Mouse (Mus musculus): ENCODE measurements around the gene Tctn3. TPM values are rescaled to one million over a fixed set of nuclear protein-coding genes. Genes with fewer than 3 reads are reported as not detected.

The Tctn3 gene
- polyA plus RNA-seq, 1 experiment from 2014 or later, result 5.0 TPM

DNA sequence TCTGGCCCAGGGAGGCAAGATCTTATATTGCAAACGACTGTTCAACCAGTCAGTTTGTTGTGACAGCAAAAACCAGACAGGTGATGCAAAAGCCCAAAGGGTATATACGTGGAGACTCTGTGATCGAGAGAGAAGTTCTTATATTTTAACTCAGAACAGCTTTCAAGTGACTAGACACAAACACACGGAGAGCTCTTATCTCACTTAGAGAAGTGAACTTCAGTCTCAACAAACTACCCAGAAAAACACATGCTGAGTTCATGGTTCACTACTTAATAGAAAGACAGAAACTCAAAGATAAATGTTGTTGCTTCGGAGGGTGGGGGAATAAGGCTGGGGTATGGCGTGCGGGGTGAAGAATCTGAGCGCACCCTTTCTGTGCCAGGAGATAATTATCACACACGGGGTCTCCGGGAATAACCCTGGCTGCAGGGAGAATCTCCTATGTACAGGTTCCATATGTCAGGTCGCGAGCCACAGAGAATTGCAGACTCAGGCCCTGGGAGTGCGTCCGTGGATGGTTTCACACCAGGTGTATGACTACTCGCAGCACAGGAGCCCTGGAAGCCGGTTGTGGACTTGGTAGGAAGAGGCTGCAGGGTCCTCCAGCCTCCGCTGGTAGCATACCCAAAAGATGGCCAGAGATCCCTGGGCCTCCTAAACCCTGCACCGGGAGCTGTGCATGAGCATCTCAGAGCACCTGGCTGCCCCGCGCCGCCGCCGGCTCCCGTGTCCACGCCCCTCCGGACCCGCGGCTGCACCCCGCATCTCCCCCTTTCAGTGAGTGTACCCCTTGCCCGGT is 24.3 kb downstream of the Tctn3 start:
- no peak for DNase-seq (ENCODE audit: low spot score)
- Histone ChIP-seq H3K4me2 (peak overlapping the region; percentile 77), H3K9ac (ENCODE audit: low read depth, low read length) (peak overlapping the region; percentile 81), H3K4me1 (replicated peaks; ENCODE audit: control insufficient read depth, insufficient read depth, low read length) (peaks cover 19% of the 10 kb centered on the region), H3K27me3 (replicated peaks; ENCODE audit: control insufficient read depth, insufficient read depth, low read length) (no peaks in the 10 kb centered on the region), H3K36me3 (ENCODE audit: control insufficient read depth, insufficient read depth, low read length) (peaks cover 2% of the 10 kb centered on the region; the same call in 1 of the 2 replicates), H3K4me3 (ENCODE audit: low read depth, low read length) (peak overlapping the region; percentile 85), H3K27ac (ENCODE audit: low read depth, low read length) (peak overlapping the region; percentile 79), H3K9me3 (ENCODE audit: control insufficient read depth, low read length) (no peaks in the 10 kb centered on the region)
- 4% methylated on average over 30 of the region's 30 CpGs for WGBS
- peak; percentile 56 for ATAC-seq (replicated peaks; ENCODE audit: low FRiP score)

GRCm38 (mm10) chr19:40586908-40587307 is 25.1 kb downstream of the Tctn3 start:
- 36% methylated on average over 7 of the region's 7 CpGs for WGBS
- Histone ChIP-seq H3K27me3 (replicated peaks; ENCODE audit: control insufficient read depth, insufficient read depth, low read length) (no peaks in the 10 kb centered on the region), H3K9ac (ENCODE audit: low read depth, low read length) (peak overlapping the region; percentile 81), H3K4me1 (replicated peaks; ENCODE audit: control insufficient read depth, insufficient read depth, low read length) (peaks cover 24% of the 10 kb centered on the region), H3K36me3 (ENCODE audit: control insufficient read depth, insufficient read depth, low read length) (peaks cover 8% of the 10 kb centered on the region), H3K4me2 (peak overlapping the region; percentile 77), H3K9me3 (ENCODE audit: control insufficient read depth, low read length) (no peaks in the 10 kb centered on the region), H3K27ac (ENCODE audit: low read depth, low read length) (peak overlapping the region; percentile 79), H3K4me3 (ENCODE audit: low read depth, low read length) (peak overlapping the region; percentile 85)
- DNase-seq (ENCODE audit: low spot score) (no peak), ATAC-seq (replicated peaks; ENCODE audit: low FRiP score) (peak; percentile 33)

DNA sequence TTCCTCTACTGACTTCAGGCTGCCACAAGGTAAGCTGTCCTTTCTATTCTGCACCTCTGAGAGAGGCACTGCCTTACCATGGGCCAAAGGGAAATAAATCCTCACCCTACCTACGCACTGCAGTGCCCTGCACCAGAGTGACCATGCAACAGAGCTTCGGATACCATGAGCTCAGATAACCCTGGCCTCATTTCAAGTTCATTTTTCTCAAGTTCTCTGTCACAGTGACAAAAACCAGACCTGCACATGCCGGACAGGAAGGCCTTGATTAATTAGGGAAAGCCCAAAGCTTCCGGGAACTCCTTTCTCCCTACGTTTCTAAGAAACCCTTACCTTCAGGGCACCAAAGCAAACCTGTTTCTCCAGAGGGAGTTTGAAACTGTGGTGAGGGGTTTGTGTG is 30.4 kb downstream of the Tctn3 start:
- H3K27ac ChIP-seq (ENCODE audit: low read depth, low read length), result no peak overlapping the region
- no peak overlapping the region for H3K4me2 ChIP-seq
- H3K4me3 ChIP-seq (ENCODE audit: low read depth, low read length), result no peak overlapping the region
- H3K4me1 ChIP-seq (replicated peaks; ENCODE audit: control insufficient read depth, insufficient read depth, low read length), result peaks cover 25% of the 10 kb centered on the region
- ATAC-seq (replicated peaks; ENCODE audit: low FRiP score), result no peak
- no peak overlapping the region for H3K9ac ChIP-seq (ENCODE audit: low read depth, low read length)
- peaks cover 33% of the 10 kb centered on the region for H3K36me3 ChIP-seq (ENCODE audit: control insufficient read depth, insufficient read depth, low read length)
- H3K9me3 ChIP-seq (ENCODE audit: control insufficient read depth, low read length), result no peaks in the 10 kb centered on the region
- no peak for DNase-seq (ENCODE audit: low spot score)
- WGBS, result 74% methylated on average over 5 of the region's 5 CpGs
- no peaks in the 10 kb centered on the region for H3K27me3 ChIP-seq (replicated peaks; ENCODE audit: control insufficient read depth, insufficient read depth, low read length)

- Histone ChIP-seq H3K9ac (ENCODE audit: low read depth, low read length) (no peak overlapping the region), H3K27me3 (replicated peaks; ENCODE audit: control insufficient read depth, insufficient read depth, low read length) (no peaks in the 10 kb centered on the region), H3K27ac (ENCODE audit: low read depth, low read length) (no peak overlapping the region), H3K36me3 (ENCODE audit: control insufficient read depth, insufficient read depth, low read length) (peaks cover 35% of the 10 kb centered on the region), H3K4me2 (no peak overlapping the region), H3K9me3 (ENCODE audit: control insufficient read depth, low read length) (no peaks in the 10 kb centered on the region), H3K4me1 (replicated peaks; ENCODE audit: control insufficient read depth, insufficient read depth, low read length) (peaks cover 17% of the 10 kb centered on the region), H3K4me3 (ENCODE audit: low read depth, low read length) (no peak overlapping the region)
- DNase-seq (ENCODE audit: low spot score) (no peak), ATAC-seq (replicated peaks; ENCODE audit: low FRiP score) (no peak)
- 65% methylated on average over 2 of the region's 2 CpGs for WGBS
Measured at GRCm38 (mm10) chr19:40580902-40581301, 31.1 kb downstream of the Tctn3 start.

DNA sequence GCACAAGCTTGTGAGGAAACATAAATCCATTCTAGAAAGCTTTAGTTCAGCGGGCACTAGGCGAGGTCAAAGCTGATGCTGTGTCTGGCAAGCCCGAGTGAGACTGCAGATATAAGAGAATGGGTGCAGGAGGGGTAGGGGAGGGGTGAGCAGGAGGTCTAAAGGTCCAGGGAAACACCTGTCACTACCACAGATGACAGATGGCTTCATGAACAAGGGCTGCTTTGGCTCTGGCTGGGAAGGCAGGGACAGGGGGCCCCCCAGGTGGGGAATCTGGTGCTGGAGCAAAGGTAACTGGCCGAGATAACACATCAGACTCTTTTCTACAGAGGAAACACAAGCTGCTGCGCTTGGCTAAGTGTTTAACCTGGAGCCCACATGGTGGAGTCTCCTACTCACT is 36.6 kb downstream of the Tctn3 start:
- H3K27me3 ChIP-seq (replicated peaks; ENCODE audit: control insufficient read depth, insufficient read depth, low read length), result no peaks in the 10 kb centered on the region
- H3K9ac ChIP-seq (ENCODE audit: low read depth, low read length), result no peak overlapping the region
- H3K4me2 ChIP-seq, result no peak overlapping the region
- ATAC-seq (replicated peaks; ENCODE audit: low FRiP score) (no peak), DNase-seq (ENCODE audit: low spot score) (no peak)
- peaks cover 61% of the 10 kb centered on the region for H3K36me3 ChIP-seq (ENCODE audit: control insufficient read depth, insufficient read depth, low read length)
- WGBS, result 71% methylated on average over 5 of the region's 5 CpGs
- no peak overlapping the region for H3K4me3 ChIP-seq (ENCODE audit: low read depth, low read length)
- peaks cover 4% of the 10 kb centered on the region for H3K9me3 ChIP-seq (ENCODE audit: control insufficient read depth, low read length)
- H3K27ac ChIP-seq (ENCODE audit: low read depth, low read length), result no peak overlapping the region
- no peaks in the 10 kb centered on the region for H3K4me1 ChIP-seq (replicated peaks; ENCODE audit: control insufficient read depth, insufficient read depth, low read length)

- Histone ChIP-seq H3K9ac (ENCODE audit: low read depth, low read length) (no peak overlapping the region), H3K4me1 (replicated peaks; ENCODE audit: control insufficient read depth, insufficient read depth, low read length) (no peaks in the 10 kb centered on the region), H3K27ac (ENCODE audit: low read depth, low read length) (no peak overlapping the region), H3K9me3 (ENCODE audit: control insufficient read depth, low read length) (peaks cover 11% of the 10 kb centered on the region), H3K4me2 (no peak overlapping the region), H3K4me3 (ENCODE audit: low read depth, low read length) (no peak overlapping the region), H3K27me3 (replicated peaks; ENCODE audit: control insufficient read depth, insufficient read depth, low read length) (no peaks in the 10 kb centered on the region), H3K36me3 (ENCODE audit: control insufficient read depth, insufficient read depth, low read length) (peaks cover 72% of the 10 kb centered on the region)
- DNase-seq (ENCODE audit: low spot score), result no peak
- 90% methylated on average over 9 of the region's 9 CpGs for WGBS
- ATAC-seq (replicated peaks; ENCODE audit: low FRiP score), result no peak
Measured at GRCm38 (mm10) chr19:40570726-40571125, 41.3 kb downstream of the Tctn3 start.

DNA sequence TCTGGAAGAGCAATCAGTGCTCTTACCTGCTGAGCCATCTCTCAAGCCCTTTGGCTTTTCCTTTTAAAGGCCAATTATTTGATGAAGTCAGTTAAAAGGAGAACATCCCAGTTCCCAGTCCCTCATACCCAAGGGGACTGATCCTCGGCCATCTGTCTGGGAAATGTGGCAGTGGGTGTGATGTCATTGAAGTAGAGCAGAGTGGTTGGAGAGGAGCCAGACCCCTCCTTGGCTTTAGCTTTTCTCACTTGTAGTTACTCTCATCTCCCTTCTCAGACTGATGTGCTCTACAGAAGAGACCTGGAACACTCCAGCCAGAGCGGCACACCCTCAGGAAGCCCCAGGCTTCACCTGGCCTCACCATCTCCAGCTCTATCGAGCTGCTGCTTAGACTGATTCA is 44.4 kb downstream of the Tctn3 start:
- Histone ChIP-seq H3K4me3 (ENCODE audit: low read depth, low read length) (no peak overlapping the region), H3K36me3 (ENCODE audit: control insufficient read depth, insufficient read depth, low read length) (peaks cover 67% of the 10 kb centered on the region), H3K9me3 (ENCODE audit: control insufficient read depth, low read length) (peaks cover 11% of the 10 kb centered on the region), H3K4me2 (no peak overlapping the region), H3K27ac (ENCODE audit: low read depth, low read length) (no peak overlapping the region), H3K9ac (ENCODE audit: low read depth, low read length) (no peak overlapping the region), H3K4me1 (replicated peaks; ENCODE audit: control insufficient read depth, insufficient read depth, low read length) (no peaks in the 10 kb centered on the region), H3K27me3 (replicated peaks; ENCODE audit: control insufficient read depth, insufficient read depth, low read length) (no peaks in the 10 kb centered on the region)
- 92% methylated on average over 3 of the region's 3 CpGs for WGBS
- DNase-seq (ENCODE audit: low spot score), result no peak
- ATAC-seq (replicated peaks; ENCODE audit: low FRiP score), result no peak

DNA sequence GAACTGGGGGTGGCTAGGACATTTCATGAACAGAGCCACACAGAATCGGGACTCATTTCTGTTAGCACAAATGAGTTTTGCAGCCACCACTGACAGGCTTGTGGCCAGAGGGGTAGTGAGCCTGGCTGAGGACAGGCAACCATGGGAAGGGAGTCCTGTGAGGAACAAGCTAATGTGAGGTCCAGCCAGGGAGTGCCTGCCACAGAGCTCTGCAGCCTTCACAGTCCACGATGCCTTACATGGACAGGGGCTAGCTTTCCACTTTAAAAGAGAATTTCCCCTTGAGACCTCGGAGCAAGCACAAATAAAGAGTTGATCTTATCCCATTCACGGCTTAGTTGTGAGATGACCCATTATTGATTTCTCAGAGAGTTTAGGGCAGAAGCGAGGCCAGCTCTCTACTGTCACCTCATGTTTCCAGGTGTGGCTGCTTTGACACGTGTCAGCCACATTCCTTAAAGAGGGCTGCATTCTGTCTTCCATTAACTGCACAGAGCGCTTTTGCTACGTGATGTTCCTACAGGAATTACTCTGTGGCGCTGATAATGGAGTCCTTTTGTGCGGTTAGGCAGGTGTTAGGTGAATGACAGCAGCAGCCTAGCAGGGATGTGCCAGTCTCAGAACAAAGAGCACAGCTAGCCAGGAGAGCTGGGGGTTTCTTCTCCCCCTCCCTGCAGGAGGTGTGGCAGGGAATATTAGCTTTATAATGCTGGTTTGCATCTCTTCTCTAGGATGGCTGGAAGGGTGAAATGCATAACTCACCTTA is 48.0 kb downstream of the Tctn3 start:
- Histone ChIP-seq H3K4me1 (replicated peaks; ENCODE audit: control insufficient read depth, insufficient read depth, low read length) (no peaks in the 10 kb centered on the region), H3K36me3 (ENCODE audit: control insufficient read depth, insufficient read depth, low read length) (peaks cover 45% of the 10 kb centered on the region), H3K4me3 (ENCODE audit: low read depth, low read length) (no peak overlapping the region), H3K4me2 (no peak overlapping the region), H3K27ac (ENCODE audit: low read depth, low read length) (no peak overlapping the region), H3K9me3 (ENCODE audit: control insufficient read depth, low read length) (no peaks in the 10 kb centered on the region), H3K27me3 (replicated peaks; ENCODE audit: control insufficient read depth, insufficient read depth, low read length) (no peaks in the 10 kb centered on the region), H3K9ac (ENCODE audit: low read depth, low read length) (no peak overlapping the region)
- 86% methylated on average over 10 of the region's 10 CpGs for WGBS
- ATAC-seq (replicated peaks; ENCODE audit: low FRiP score) (no peak), DNase-seq (ENCODE audit: low spot score) (no peak)

Measured in liver, embryonic 11.5 days (tissue).